Mouse (Mus musculus): ENCODE results near the gene Usp46.

DNA sequence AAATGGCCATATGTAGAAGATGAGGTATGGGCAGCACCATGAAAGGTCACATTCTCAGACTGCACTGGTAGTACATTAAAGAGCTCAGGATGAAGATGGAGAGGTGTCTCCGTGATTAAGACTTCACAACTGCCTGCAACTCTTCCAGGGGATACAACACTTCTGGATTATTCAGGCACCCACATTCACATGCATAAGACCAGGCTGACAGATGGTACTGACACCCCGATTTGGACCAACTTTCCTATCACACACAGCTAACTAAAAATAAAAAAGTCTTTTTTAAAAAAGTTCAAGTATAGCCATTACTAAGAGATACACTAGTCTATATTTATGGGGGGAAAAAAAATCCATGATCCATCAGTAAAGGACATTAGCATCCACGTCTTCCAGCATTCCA, 112.5 kb downstream of the Usp46 start:
- TF ChIP-seq CTCF (IDR thresholded peaks at IDR 0.05; ENCODE audit: borderline replicate concordance, control insufficient read depth, extremely low read depth, insufficient read depth, low read length, poor library complexity) (no peak), POLR2A (IDR thresholded peaks at IDR 0.05; ENCODE audit: control insufficient read depth, extremely low read depth, insufficient read depth, low read length, poor library complexity) (no peak)

Measured in thymus, adult 2 months (tissue).